Mouse (Mus musculus) CD4-positive, CD25-positive, alpha-beta regulatory T cell, adult 4 months (primary cell): Measurements from ENCODE around the gene 2310061I04Rik. TPM values are rescaled to one million over a fixed set of nuclear protein-coding genes. Genes with fewer than 3 reads are reported as not detected.
"Not testable (repeated sequence)": the region's sequence is repeated elsewhere in the genome, so short reads cannot be mapped to it uniquely, and the experiment has no call there.

Experiments used
- ATAC-seq: one replicate; pipeline ENCODE4 v1.8.0; 2017
- polyA plus RNA-seq, 2 experiments: library from polyadenylated mRNA; unstranded; fragments of 100-300 nt; shearing (Covaris generic); gene quantifications; one replicate each; pipeline ENCODE4 v1.2.1; 2017

The 2310061I04Rik gene
- 10 to 100 TPM; 12.6 to 15.3 TPM for polyA plus RNA-seq

DNA sequence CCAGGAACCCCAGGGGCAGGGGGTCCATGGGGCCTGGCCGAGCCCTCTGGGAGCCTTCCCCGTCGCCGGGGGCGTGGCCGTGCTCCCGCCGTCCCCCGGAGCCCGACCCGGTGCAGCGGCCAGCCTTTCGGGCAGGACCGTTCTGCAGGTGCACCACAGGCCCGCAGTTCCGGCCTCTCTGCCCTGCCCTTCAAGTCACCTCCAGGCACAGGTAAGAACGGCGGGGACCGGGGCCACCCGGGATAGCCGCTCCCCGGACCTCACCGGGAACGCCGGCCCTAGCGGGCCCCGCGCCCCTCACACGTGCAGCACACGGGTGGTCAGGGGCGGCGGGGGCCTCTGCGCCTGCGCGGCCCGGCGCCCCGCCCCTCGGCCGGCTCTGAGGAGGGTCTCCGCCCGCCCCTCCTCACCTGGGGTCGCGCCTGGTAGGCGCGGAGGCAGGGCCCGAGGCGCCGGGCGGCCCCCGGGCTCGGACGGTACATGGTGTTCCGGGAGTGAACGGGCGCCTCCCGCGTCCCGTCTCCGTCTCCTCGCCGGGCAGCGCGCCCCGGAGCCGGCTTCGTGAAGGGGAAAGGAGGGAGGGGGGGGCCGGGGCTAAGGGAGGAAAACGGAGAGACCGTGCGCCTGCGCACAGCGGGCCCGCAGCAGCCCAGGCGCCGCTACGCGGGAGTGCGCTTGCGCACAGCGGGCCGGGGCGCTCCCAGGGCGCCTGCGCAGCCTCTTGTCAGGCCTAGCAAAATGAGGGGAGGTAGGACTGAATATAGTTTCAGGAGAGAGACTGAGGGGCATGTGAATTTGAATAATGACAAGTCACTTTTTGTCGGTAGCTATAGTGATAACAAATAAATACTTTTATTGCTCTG lies at the start of gene 2310061I04Rik:
Gene 2310061I04Rik, minus strand, starts transcription at position 651 of the 863 bp plus-strand sequence.
- ATAC-seq, result peak; percentile 84

DNA sequence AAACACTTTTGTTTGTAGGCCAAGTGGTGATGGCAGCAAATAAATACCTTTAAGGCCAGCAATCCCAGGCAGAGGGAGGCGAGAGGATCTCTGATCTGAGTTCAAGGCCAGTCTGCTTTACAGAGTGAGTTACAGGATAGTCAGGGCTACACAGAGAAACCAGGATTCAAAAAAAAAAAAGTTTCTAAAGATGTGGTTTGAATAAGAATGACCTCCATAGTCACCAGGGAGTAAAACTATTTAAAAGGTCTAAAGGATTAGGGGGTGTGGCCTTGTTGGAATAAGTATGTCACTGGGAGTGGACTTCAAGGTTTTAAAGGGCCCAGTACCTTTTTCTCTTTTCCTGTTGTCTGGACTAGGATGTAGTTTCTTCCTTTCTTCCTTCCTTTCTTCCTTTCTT lies 42.7 kb upstream of the 2310061I04Rik start:
- ATAC-seq, result no peak

DNA sequence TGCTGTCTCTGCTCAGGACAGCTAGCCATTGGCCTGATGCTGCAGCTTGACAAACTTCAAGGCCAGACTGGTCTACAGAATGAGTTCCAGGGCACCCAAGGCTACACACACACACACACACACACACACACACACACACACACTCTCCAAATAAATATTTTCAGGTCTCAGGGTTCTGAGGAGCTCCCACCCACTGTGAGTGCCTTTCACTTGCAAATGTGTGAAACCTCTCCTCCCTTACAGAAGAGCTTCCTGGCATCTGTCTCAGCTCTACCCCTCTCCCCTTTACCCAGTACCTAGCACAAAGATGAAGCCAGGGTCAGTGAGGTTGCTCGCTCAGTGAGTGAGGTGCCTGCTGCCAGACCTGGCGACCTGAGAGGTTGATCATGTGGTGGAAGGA lies 41.9 kb upstream of the 2310061I04Rik start:
- ATAC-seq, result no peak

DNA sequence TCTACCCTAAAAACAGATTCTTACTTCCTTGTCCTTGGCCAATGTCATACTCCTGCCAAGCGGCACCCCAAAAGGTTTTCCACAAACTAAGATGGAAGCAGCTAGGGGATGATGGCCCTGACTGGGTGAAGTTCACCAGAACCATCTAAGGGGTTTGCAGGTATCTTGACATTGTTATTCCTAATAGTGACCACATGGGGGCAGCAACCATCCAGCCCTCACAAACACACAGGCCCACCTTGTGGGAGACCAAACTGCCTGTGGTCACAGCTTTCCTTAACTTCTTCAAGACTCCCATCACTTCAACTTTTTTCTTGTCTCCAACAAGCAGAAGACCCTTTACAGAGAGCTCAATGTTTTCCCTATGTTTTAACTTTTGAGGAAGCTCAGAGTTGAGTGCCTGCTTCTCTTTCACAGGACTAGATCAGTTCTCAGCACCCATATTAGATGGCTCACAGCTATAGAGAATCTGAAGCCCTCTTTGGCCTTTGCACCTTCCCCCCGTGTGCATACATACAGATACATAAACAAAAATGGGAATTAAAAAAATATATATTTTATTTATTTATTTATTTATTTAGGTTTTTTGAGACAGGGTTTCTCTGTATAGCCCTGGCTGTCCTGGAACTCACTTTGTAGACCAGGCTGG lies 40.6 kb upstream of the 2310061I04Rik start:
- ATAC-seq, result peak; percentile 71

DNA sequence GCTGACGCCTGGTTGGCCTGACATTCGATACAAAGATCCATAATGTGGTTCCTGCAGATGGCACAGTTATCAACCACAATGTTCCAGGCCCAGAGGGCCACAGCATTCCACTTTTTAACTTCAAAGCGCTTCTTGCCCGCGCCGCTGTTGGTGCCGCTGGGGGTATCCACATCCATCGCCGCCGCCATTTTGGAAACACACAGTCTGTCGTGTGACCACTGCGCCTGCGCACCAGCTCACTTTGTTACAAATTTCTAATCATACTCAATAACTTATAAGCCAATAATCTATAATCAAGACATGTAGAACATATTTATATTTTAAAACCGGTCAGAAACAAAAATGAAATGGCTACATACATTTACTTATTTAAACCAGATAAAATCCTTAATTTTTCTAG lies 38.5 kb upstream of the 2310061I04Rik start:
- ATAC-seq, result not testable (repeated sequence)

DNA sequence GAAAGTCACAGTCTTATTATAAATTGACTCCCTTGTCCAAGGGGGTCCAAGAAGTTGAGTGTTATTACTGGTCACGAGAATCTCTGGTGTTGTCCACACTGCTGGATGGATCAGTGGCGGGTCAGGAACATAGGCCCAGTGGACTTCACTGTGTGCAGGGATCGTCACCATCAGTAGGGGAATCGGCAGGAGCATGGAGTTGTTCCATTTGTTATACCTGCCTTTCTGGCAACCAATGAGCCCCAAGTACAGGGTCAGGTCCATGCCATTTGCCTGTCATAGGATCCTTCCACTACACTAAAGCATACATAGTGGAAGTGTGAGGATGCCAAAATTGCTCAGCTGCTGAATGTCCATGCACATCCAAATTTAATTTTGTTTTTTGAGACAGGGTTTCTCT lies 35.4 kb upstream of the 2310061I04Rik start:
- ATAC-seq, result no peak

DNA sequence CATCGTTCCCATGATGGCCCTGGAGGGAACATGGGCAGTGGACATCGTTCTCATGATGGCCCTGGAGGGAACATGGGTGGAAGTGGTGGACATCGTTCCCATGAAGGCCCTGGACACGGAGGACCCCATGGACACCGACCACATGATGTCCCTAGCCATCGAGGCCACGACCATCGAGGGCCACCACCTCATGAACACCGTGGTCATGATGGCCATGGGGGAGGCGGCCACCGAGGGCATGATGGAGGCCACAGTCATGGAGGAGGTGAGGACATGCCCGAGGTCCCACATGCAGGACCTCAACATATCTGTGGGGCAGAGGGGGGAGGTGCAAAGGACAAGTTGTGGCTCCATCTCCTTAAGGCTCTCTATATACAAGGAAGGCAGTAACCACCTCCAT lies 33.4 kb upstream of the 2310061I04Rik start:
- no peak for ATAC-seq

DNA sequence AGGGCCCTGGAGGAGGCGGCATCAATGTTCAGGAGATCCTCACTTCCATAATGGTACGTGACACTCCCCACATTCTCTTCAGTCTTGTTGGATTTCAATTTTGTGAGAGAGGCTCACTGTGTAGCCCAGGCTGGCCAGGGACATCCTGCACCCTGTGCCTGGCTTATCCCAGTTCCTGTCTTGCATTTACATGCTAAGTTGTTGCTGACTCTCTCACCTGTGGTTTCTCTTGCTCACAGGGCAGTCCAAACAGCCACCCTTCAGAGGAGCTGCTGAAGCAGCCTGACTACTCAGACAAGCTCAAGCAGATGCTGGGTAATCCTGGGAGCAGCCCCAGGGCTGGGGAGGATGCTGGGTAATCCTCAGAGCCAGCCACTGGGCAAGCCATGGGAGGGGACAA lies 32.3 kb upstream of the 2310061I04Rik start:
- ATAC-seq, result no peak

DNA sequence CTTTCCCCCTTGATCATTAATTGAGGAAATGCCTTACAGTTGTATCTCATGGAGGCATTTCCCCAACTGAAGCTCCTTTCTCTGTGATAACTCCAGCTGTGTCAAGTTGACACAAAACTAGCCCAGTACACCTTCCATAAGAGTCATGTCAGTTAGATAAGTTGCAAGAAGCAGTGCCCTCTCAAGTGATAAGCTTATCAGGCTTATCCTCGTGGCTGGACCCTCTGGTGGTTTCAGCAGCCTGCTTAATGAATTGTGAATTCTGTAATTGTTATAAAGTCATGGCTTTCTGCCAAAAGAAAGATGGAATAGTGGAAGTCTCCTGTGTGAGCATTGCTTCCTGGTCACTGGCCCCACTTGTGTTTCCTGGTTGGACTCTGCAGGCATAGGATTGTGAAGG lies 30.2 kb upstream of the 2310061I04Rik start:
- ATAC-seq, result no peak

DNA sequence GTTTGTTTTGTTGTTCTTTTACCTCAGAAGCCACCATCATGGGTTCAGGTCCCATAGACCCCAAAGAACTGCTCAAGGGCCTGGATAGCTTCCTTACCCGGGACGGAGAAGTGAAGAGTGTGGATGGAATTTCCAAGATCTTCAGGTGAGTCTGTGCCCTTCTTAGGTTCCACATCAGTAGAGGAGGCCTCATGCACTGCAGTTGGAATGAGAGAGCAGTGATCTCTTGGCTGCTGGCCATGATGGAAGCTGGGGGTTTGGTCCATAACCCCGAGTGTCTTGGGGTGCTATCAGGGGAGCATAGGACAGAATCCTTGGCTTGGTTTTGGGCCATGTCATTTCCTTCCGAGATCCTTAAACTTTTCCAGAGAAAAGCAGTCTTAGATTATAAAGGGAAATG lies 26.1 kb upstream of the 2310061I04Rik start:
- ATAC-seq, result no peak

DNA sequence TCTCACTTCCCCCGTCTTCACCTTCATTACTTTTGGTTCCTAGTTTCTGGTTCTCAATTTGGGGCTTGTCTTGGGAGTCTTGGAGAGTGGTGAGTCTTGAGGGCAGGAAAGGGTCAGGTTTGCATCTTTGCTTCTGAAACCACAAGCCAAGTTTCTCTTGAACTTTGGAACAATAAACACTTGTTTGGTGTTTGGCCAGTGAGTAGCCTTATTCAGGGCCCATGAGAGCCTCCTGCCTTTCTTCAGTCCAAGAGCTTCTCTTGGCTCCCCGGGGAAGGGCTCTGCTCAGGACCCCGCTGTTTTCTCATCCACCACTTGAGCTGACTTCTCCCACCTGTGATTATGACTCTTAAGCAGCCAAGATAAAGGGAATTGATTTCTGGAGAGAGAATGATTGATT lies 25.3 kb upstream of the 2310061I04Rik start:
- no peak for ATAC-seq

DNA sequence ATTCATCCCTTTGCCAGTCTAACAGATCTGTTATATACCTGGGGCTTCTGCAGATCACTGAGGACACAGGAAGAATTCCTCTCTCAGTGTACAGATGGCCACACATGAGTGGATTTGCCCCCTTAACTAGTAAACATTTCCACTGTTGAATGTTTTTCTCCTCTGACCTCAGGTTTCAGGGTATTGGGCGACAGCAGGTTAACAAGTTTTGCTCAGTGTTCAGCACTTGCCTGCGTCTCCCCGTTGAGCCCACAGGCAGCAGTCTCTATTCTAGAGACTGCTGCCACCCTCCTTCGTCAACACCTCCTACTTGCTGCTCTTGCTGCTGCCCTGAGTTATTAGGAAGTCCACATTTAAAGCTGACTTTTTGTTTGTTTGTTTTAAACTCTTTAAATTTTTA lies 24.5 kb upstream of the 2310061I04Rik start:
- ATAC-seq, result no peak

DNA sequence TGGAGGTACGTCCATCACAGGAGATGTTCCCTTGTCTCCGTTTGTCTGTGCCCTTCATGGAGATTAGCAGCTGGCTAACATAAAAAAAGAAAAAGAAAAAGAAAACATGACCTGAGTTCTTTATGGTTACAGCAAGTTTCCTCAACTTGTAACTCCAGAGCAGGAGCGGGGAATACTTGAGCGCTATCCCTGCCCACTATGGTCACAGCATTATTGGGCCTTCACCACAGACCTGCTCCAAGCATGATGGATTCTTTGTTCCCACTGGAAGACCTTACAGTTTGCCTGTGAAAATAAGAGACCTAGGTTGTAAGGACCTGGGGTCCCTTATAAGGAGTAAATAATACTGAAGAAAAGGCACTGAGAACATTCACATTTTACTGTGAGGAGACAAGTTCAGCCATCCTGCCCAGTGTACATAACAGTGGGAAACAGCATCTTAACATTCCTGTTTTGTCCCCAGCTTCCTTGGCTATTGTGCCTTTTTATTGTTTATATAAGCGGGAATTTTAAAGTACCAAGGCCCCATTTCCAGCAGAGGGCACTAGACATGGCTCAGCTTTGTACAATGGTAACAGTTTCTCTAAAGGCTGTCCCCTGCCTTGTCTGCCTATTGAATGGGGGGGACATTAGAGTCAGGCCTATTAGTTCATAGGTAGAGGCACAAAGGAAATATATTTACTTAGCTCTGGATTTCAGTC lies 23.8 kb upstream of the 2310061I04Rik start:
- no peak for ATAC-seq

DNA sequence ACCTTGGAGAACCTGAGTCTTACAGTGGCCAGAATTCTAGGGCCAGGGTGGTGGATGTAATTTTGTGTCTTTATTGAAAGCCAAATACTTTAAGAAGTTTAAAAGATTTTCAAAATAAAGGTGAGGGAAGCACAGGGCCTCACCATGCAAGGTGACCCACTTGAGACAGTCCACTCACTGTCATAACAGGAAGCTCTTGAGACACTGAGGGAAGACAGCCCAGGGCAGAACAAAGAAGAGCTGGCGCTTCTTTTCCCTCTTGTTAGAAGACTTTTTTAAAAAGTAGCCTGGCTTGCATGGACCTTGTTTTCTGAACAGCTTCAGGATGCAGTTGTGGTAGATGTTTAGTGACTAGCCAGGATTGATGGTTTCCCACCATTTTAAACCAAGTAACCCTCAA lies 23.2 kb upstream of the 2310061I04Rik start:
- ATAC-seq, result no peak

DNA sequence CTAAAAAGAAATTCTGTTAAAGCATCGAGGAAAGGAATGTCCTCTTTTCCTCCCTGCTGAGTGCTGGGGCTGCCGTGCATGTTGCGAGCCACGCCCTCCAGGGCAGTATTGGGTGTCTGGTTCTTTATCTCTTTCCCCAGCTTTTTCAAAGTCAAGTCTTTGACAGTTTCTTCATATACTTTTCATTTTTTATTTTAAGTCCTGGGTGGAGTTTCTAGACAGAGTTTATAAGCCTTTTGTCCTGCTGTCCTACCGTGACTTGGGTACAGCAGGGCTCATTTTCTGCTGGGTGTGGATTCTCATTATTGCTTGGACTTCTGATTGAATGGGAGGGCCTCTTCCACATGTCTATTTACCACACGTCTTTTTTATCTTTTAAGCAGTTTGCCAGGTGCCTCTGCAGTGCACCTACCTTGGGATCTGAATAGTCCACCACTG lies 22.7 kb upstream of the 2310061I04Rik start:
- no peak for ATAC-seq

DNA sequence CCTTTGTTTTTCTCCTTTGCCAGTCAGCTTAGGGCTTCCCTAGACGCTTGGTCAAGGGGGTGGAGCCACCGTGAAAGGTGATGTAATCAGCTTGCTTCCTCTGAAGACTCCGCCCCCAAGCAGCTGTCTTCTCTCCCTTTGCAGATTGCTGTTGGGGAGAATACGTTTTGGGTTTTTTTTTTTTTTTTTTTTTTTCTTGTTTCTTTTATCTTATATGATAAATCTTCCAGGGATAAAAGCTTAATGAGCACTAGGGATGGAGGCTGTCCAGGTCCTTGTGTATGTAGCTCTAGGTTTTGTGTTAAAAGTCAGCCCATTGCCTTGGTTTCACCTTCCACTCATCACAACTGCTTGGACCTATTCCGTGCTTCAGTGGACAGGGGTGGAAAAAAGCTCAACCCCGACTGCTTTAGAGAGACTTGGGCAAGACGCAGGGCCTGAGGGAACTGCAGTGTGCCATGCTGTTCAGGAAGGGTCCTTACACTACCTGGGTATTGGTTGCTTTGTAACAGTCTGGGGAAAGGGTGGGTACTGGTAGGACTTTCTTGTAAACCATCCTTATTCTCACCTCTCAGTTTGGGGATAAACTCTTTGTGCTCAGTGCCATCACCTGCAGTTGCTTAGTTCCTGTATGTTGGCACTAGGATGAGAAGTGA lies 22.0 kb upstream of the 2310061I04Rik start:
- ATAC-seq, result peak; percentile 56

DNA sequence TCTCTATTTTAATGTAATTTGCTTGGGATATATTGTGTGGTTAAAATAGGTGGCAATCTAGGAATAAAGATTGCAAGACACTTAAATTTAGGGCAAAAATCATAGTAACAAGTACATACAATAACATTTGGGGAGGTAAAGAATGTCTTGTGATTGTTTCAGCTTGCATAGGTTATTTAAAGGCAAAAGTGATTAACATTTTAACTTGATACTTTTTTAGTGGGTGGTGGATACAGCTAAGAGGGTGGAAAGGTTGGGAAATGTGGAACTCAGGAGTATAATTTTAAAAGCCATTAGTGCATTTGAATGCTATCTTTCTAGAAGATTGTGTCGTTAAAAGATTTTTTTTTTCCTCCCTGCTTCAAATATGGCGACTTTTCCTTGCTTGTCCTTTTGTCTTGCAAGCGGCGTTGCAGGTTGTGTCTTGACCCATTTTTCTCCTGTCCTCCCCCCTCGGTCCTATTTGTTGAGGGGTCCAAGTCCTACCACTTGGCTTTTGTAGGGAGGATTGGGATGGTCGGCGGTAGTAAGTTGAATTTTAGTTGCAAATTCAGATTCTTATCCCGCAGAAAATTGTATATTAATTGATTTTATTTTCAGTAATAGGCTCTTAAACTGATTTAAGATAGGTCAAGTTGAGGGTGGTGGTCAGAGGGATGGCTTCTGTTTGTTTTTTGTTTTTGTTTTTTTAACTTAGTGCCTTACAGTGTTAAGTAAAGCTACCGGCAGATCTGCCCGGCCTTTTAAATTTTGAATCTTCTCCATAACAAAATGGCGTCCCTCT lies 21.2 kb upstream of the 2310061I04Rik start:
- no peak for ATAC-seq

DNA sequence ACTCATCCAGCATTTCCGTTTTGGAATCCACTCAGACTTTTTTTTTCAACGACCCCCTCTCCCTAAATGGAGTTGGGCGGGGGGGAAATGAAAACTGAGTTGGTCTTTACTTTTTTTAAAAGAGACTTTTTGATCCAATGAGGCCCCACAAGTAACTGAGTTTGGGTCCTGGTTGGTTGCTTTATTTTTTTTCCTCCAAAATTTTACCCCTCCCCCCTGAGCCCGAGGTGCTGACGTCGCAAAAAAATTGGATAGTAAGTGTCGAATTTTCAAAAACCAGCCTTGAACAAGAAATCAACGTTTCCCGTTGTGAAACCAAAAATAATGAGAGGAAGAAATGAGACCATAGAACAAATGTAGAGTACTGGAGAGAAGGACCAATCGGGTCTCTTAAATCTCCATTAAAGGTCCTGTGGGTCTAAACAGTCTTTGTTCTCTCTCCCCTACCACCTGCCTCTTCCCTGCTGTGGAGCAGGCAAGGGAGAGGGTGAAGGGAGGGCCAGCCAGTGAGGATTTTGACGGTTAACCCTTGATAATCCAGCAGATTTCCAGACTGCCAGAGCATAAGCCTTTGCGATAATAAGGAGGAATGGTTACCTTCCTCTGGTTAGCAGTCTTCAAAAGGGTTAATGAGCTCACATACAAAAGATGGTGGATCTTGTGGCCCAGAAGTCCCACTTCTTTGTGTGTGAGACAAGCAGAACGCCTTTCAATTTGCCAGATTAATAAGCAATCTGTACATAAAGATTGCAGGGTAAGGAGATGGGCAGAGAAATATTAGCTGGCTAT lies 20.4 kb upstream of the 2310061I04Rik start:
- ATAC-seq, result no peak

DNA sequence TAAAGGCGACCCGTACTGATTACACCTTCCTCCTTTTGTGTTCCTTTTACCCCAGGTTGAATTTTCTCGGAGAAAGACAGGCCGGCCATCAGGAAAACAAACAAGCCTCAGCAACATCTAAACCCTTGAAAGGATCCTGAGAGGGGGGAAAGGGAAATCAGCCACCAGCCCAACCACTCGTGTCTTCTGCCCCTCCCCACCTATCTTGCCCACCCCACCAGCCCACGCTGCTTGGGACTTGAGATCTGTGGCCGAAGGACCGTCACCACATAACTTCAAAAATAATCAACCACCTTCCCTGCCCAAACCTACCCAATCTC lies 19.9 kb upstream of the 2310061I04Rik start:
- ATAC-seq, result no peak

DNA sequence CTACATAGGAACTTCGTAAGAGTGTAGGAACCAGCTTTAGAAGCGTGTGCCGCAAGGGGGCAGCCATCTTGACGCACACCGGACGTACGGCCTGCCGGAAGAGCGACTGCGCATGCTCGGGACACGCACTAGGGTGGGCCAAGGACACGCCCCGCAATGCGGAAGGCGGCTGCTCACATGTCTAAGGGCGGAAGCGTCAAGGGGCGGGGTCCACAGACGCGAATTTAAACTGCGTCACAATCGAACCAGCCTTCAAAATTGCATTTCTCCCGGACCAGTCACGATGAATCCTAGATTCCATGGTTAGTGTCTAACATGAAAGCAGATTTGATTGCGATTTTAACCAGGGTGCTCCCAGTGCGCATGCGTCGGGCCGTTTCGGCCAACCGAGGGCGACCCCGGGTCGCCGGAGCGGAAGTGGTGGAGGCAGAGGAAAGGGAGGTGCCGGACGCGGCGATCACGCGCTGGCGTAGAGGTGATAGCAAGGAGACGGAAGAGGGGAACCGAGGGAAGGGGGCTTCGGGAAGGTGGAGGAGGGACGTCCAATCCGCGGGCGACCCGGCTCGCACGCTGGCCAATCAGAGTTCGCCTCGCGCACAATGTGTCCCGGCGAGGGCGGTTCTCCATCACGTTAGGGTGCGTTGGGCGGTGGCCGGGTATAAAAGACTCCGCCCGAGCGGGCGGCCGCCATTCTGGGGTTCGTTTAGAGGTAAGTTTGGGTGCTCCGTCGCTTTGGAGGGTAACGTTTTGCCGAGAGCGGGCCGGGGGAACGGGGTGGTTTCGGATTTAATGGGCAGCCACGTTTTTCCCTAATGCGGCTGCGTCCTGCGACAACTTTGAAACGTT lies 19.3 kb upstream of the 2310061I04Rik start, which contains the start of the genes Mrps18b and Ppp1r10:
Gene Mrps18b, minus strand, starts transcription at position 93 of the 846 bp plus-strand sequence.
Gene Ppp1r10, plus strand, starts transcription at position 138 of the 846 bp plus-strand sequence.
- ATAC-seq, result peak; percentile 85
